Mouse (Mus musculus) kidney, postnatal 0 days (tissue): ENCODE measurements at regions not wholly inside any gene's neighbourhood (a gene's known extent, or its start where the extent isn't known, plus 50 kb on each side); places are given as distances from the start of the nearest gene placed in this dataset.
"Not testable (repeated sequence)": the region's sequence is repeated elsewhere in the genome, so short reads cannot be mapped to it uniquely, and the experiment has no call there.

Source experiments
- ATAC-seq: fragments of 200-750 bp; cut with Nextera tagmentation; replicated peaks from 2 replicates; pipeline ENCODE4 v1.8.0; 2017; ENCODE audit warnings: low read depth, moderate number of reproducible peaks, moderate TSS enrichment, moderate library complexity; ENCODE audit not compliant: low FRiP score
- DNase-seq: peaks from one replicate; pipeline ENCODE4 v3.0.0-alpha.2; 2016; ENCODE audit warnings: low spot score
- H3K27ac ChIP-seq: fragments of 300-500 bp; sonication (generic); 2 replicates; pipeline ENCODE4 v1.5.1; 2014; ENCODE audit warnings: mild to moderate bottlenecking
- H3K27me3 ChIP-seq: fragments of 300-500 bp; sonication (generic); 2 replicates; pipeline ENCODE4 v1.6.1; 2014; ENCODE audit warnings: low read length, mixed read lengths; ENCODE audit not compliant: insufficient read depth
- H3K36me3 ChIP-seq: fragments of 300-500 bp; sonication (generic); 2 replicates; pipeline ENCODE4 v1.6.1; 2014; ENCODE audit warnings: low read length, mixed read lengths; ENCODE audit not compliant: insufficient read depth
- H3K4me1 ChIP-seq: fragments of 300-500 bp; sonication (generic); replicated peaks from 2 replicates; pipeline ENCODE4 v1.6.1; 2014; ENCODE audit warnings: antibody characterized with exemption, low read length, mixed read lengths; ENCODE audit not compliant: insufficient read depth
- H3K4me2 ChIP-seq: fragments of 300-500 bp; sonication (generic); 2 replicates; pipeline ENCODE4 v1.6.1; 2014; ENCODE audit warnings: mild to moderate bottlenecking, low read length, moderate library complexity, mixed read lengths
- H3K4me3 ChIP-seq: fragments of 300-500 bp; sonication (generic); replicated peaks from 2 replicates; pipeline ENCODE4 v1.5.1; 2014; ENCODE audit warnings: low read depth, low read length
- H3K9ac ChIP-seq: fragments of 300-500 bp; sonication (generic); 2 replicates; pipeline ENCODE4 v1.6.1; 2014; ENCODE audit warnings: low read depth, low read length
- H3K9me3 ChIP-seq: fragments of 300-500 bp; sonication (generic); replicated peaks from 2 replicates; pipeline ENCODE4 v1.6.1; 2016; ENCODE audit warnings: low read length, inconsistent platforms, mixed read lengths
- CTCF ChIP-seq: IDR thresholded peaks from 2 replicates; pipeline ENCODE4 v1.5.1; 2016; ENCODE audit warnings: antibody characterized with exemption, low read depth, mild to moderate bottlenecking, moderate library complexity
- WGBS: fragments of 180-500 bp; shearing (Covaris S2); extraction: QIAGEN DNeasy Blood & Tissue Kit; methylation state at CpG from one replicate; pipeline ENCODE4 v1.1.7; 2014; 5-methylcytosine and 5-hydroxymethylcytosine counted together

- Histone ChIP-seq H3K4me3 (no peak overlapping the region), H3K9ac (no peak overlapping the region), H3K27ac (no peak overlapping the region), H3K9me3 (no peaks in the 10 kb centered on the region), H3K4me2 (no peak overlapping the region), H3K4me1 (no peaks in the 10 kb centered on the region), H3K36me3 (no peaks in the 10 kb centered on the region), H3K27me3 (no peaks in the 10 kb centered on the region)
- DNase-seq (no peak), ATAC-seq (no peak)
- TF ChIP-seq CTCF, result no peak
- 77% methylated on average over 2 of the region's 2 CpGs for WGBS
These were observed 253.9 kb upstream of the Pld5 start for GRCm38 (mm10) chr1:176529037-176529436.

DNA sequence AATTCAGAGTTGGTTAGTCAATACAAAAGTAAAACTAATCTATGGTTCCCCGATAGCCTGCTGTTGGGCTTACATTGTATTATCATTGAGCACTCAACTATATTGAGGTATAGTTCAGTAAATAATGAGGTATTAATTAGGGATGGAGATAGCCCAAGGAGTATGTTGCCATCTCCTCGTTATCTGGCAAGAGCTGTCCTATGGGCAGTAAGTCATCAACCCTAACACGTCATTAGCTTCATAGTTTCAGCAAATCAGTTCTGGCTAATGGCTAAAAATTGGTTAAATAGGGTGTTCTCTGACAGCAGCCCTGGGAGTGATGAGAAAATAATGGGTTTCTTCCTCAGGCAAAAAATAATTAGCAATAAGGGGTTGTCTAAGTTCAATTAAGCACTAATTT, 236.4 kb upstream of the Pld5 start:
- no peak overlapping the region for H3K4me2 ChIP-seq
- no peaks in the 10 kb centered on the region for H3K36me3 ChIP-seq
- ATAC-seq (no peak), DNase-seq (no peak)
- no peak overlapping the region for H3K4me3 ChIP-seq
- H3K9me3 ChIP-seq, result no peaks in the 10 kb centered on the region
- no peaks in the 10 kb centered on the region for H3K27me3 ChIP-seq
- WGBS, result 91% methylated on average over 3 of the region's 3 CpGs
- no peak for TF ChIP-seq CTCF
- H3K27ac ChIP-seq, result no peak overlapping the region
- H3K9ac ChIP-seq, result no peak overlapping the region
- H3K4me1 ChIP-seq, result no peaks in the 10 kb centered on the region

DNA sequence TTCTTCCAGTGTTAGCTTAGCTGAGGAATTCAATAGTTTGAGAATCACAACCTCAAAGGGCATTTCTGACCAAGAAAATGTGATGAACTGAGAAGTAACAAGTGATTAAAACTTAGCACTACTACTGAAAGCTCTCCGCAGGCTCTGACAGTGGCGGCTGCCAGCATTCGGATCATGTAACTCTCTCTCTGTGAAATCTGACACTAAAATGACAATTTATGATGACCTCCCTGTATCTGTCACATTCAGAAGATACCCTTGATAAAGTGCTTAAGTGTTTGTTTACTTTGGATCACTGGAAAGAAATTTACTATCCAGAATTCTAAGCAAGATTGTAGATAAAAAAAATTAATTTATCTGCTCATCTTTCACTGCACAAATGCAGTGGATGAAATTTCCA, 230.3 kb upstream of the Pld5 start:
- ATAC-seq, result no peak

GRCm38 (mm10) chr1:176504731-176505130, 229.6 kb upstream of the Pld5 start:
- H3K9ac ChIP-seq, H3K4me2 ChIP-seq, ATAC-seq, DNase-seq, H3K36me3 ChIP-seq, H3K4me3 ChIP-seq, H3K27ac ChIP-seq, H3K4me1 ChIP-seq, H3K27me3 ChIP-seq, H3K9me3 ChIP-seq: not testable (repeated sequence)
- 59% methylated on average over 6 of the region's 6 CpGs for WGBS

More for the DNA sequence above, 230.3 kb upstream of the Pld5 start:
- peak; percentile 55 for DNase-seq
- no peaks in the 10 kb centered on the region for H3K4me1 ChIP-seq
- H3K4me2 ChIP-seq, result no peak overlapping the region
- no peaks in the 10 kb centered on the region for H3K27me3 ChIP-seq
- WGBS, result 29% methylated on average over 3 of the region's 3 CpGs
- no peaks in the 10 kb centered on the region for H3K36me3 ChIP-seq
- H3K9me3 ChIP-seq, result no peaks in the 10 kb centered on the region
- H3K9ac ChIP-seq, result no peak overlapping the region
- no peak overlapping the region for H3K4me3 ChIP-seq
- H3K27ac ChIP-seq, result no peak overlapping the region
- no peak for TF ChIP-seq CTCF

GRCm38 (mm10) chr1:176499010-176499650, 224.0 kb upstream of the Pld5 start:
- Histone ChIP-seq H3K36me3 (no peaks in the 10 kb centered on the region), H3K27me3 (no peaks in the 10 kb centered on the region), H3K27ac (no peak overlapping the region), H3K9me3 (no peaks in the 10 kb centered on the region), H3K4me2 (no peak overlapping the region), H3K4me3 (no peak overlapping the region), H3K4me1 (no peaks in the 10 kb centered on the region), H3K9ac (no peak overlapping the region)
- ATAC-seq (no peak), DNase-seq (no peak)
- 82% methylated on average over 6 of the region's 6 CpGs for WGBS
- no peak for TF ChIP-seq CTCF

DNA sequence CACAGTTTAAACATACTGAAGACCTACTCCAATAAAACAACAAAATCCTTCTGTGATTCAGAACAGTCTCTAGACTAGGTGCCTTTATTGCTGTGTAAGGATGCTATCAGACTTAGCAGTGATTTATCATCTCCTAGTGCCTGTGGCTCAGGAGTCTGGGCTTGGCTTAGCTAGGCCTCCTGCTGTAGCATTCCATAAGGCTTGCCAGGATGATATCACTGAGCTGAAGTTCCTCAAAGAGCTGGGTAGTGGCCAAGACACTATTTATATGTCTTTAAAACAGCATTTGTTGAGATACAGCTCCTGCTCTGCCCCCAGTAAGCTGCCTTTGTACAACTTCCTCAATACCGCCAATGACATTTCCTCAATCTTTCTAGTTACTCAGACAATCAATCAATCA, 193.4 kb upstream of the Pld5 start:
- Histone ChIP-seq H3K27ac (no peak overlapping the region), H3K4me3 (no peak overlapping the region), H3K27me3 (no peaks in the 10 kb centered on the region), H3K4me1 (no peaks in the 10 kb centered on the region), H3K9ac (no peak overlapping the region), H3K36me3 (no peaks in the 10 kb centered on the region), H3K9me3 (no peaks in the 10 kb centered on the region), H3K4me2 (no peak overlapping the region)
- TF ChIP-seq CTCF, result no peak
- no peak for ATAC-seq
- WGBS, result 78% methylated on average over 1 of the region's 1 CpGs
- DNase-seq, result peak; percentile 1

DNA sequence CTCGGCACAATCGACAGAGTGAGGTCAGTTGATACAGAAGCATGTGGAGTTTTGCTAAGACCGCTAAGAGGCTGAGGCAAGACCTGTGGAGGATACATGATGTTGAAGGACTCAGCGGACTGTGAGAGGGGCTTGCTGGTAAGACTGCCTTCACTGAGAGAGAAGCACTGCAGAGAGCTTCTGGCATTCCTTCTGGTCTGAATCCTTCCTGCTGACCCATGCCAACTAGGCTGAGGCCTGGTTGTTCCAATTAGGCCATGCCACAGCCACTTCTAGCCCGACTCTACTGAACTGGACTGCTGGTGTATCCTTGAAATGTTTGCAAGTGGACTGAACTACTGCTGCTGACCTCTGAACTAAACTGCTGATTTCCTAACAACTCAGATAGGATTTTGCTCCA, 187.0 kb upstream of the Pld5 start:
- no peaks in the 10 kb centered on the region for H3K9me3 ChIP-seq
- TF ChIP-seq CTCF, result no peak
- H3K27me3 ChIP-seq, result no peaks in the 10 kb centered on the region
- H3K4me1 ChIP-seq, result no peaks in the 10 kb centered on the region
- WGBS, result 80% methylated on average over 5 of the region's 5 CpGs
- ATAC-seq (no peak), DNase-seq (no peak)
- H3K4me3 ChIP-seq, result no peak overlapping the region
- no peak overlapping the region for H3K9ac ChIP-seq
- H3K4me2 ChIP-seq, result no peak overlapping the region
- H3K27ac ChIP-seq, result no peak overlapping the region
- H3K36me3 ChIP-seq, result no peaks in the 10 kb centered on the region
